ENCODE assay signal across 16 mouse cellular contexts in the genomic region with DNA sequence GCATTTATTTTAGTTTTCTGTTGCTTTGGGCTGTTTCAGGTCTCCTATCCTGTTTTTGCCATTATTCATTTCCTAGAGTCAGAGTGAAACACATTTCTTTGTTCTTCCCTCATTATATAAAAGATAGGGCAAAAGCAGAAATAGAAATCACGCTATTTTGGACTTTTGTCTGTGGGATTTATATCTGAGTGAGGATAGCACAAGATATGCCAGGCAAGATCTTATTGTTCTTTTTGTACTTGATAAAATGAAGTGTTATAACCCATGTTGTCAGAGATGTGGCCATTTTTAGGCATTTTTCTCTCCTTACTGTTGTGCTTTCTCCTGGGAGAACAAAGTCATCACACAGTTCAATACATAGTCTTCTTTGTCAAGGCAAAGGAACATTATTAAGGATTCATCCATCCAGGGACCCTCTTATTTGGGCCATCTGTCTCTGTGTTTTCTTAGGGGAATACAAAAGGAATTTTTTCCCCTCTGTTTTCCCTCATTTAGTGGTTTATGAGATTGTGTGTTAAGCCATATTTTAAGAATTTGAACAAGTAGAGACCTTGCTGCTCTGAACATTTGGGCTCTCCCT.
"Had no signal": no experiment of that assay in that cellular context is flagged by ENCODE, and none has a peak within 500 bp of the region (broad histone marks: within the 10 kb centered on the region; RNA-seq: fewer than 3 reads in every experiment).

No protein-coding gene starts in this region.

- H3K27ac ChIP-seq: midbrain, embryonic 10.5 days; neural tube, embryonic 15.5 days had no signal

- H3K9ac ChIP-seq: lung, embryonic 14.5 days; midbrain, embryonic 13.5 days; neural tube, embryonic 13.5 days; neural tube, embryonic 15.5 days had no signal

- H3K27me3 ChIP-seq: midbrain, embryonic 13.5 days; neural tube, embryonic 13.5 days; neural tube, embryonic 15.5 days had no signal

- DNase-seq: lung, adult 18-20 months; lung, embryonic 14.5 days; lung, postnatal 10 days; lung, postnatal 4 days; right cerebral cortex, postnatal 14 days; right cerebral cortex, postnatal 4 days; spleen, adult 18-20 months; thymus, adult 2 months; thymus, postnatal 25 days; thymus, postnatal 4 days had no signal

- H3K36me3 ChIP-seq: midbrain, embryonic 10.5 days; midbrain, embryonic 13.5 days; neural tube, embryonic 13.5 days; neural tube, embryonic 15.5 days had no signal

- ATAC-seq: midbrain, embryonic 13.5 days; midbrain, embryonic 16.5 days had no signal

- H3K4me3 ChIP-seq: midbrain, embryonic 10.5 days; midbrain, embryonic 13.5 days; myocyte; neural tube, embryonic 13.5 days; neural tube, embryonic 15.5 days had no signal

- H3K4me1 ChIP-seq: midbrain, embryonic 10.5 days; midbrain, embryonic 13.5 days; neural tube, embryonic 13.5 days; neural tube, embryonic 15.5 days had no signal

- H3K4me2 ChIP-seq: lung, embryonic 14.5 days; midbrain, embryonic 13.5 days; neural tube, embryonic 13.5 days; neural tube, embryonic 15.5 days had no signal

- H3K9me3 ChIP-seq: midbrain, embryonic 10.5 days; midbrain, embryonic 13.5 days; neural tube, embryonic 13.5 days; neural tube, embryonic 15.5 days had no signal
